Mouse (Mus musculus) liver, embryonic 13.5 days (tissue): ENCODE data around the gene Deup1. TPM values are rescaled to one million over a fixed set of nuclear protein-coding genes. Genes with fewer than 3 reads are reported as not detected.

ENCODE experiments used
- ATAC-seq: fragments of 200-750 bp; cut with Nextera tagmentation; 2 replicates; pipeline ENCODE4 v1.8.0; 2017; ENCODE audit warnings: low read depth, mild to moderate bottlenecking, moderate number of reproducible peaks, moderate library complexity
- DNase-seq: peaks from one replicate; pipeline ENCODE4 v3.0.0; 2022
- H3K27ac ChIP-seq: fragments of 300-500 bp; sonication (generic); 2 replicates; pipeline ENCODE4 v1.5.1; 2015; ENCODE audit warnings: moderate library complexity, mild to moderate bottlenecking, inconsistent platforms
- H3K27me3 ChIP-seq: fragments of 300-500 bp; sonication (generic); 2 replicates; pipeline ENCODE4 v1.6.1; 2015; ENCODE audit warnings: mild to moderate bottlenecking, inconsistent platforms
- H3K36me3 ChIP-seq: fragments of 300-500 bp; sonication (generic); 2 replicates; pipeline ENCODE4 v1.6.1; 2015; ENCODE audit warnings: mild to moderate bottlenecking, inconsistent platforms
- H3K4me1 ChIP-seq: fragments of 300-500 bp; sonication (generic); replicated peaks from 2 replicates; pipeline ENCODE4 v1.6.1; 2015; ENCODE audit warnings: inconsistent platforms
- H3K4me2 ChIP-seq: fragments of 300-500 bp; sonication (generic); 2 replicates; pipeline ENCODE4 v1.6.1; 2015; ENCODE audit warnings: inconsistent platforms, mild to moderate bottlenecking, moderate library complexity
- H3K4me3 ChIP-seq: fragments of 300-500 bp; sonication (generic); replicated peaks from 2 replicates; pipeline ENCODE4 v1.5.1; 2015; ENCODE audit warnings: mild to moderate bottlenecking, inconsistent platforms
- H3K9ac ChIP-seq: fragments of 300-500 bp; sonication (generic); 2 replicates; pipeline ENCODE4 v1.6.1; 2015; ENCODE audit warnings: mild to moderate bottlenecking, inconsistent platforms
- H3K9me3 ChIP-seq: fragments of 300-500 bp; sonication (generic); replicated peaks from 2 replicates; pipeline ENCODE4 v1.6.1; 2016; ENCODE audit warnings: inconsistent platforms
- WGBS: fragments of 180-500 bp; shearing (Covaris S2); methylation state at CpG from one replicate; pipeline ENCODE4 v1.1.7; 2015; ENCODE audit not compliant: insufficient replicate concordance; 5-methylcytosine and 5-hydroxymethylcytosine counted together
- polyA plus RNA-seq: library from polyadenylated mRNA; unstranded; fragments of >200 nt; fragmentation: Nextera tagmentation; extraction: Ambion mirVana; gene quantifications from 2 replicates; pipeline ENCODE4 v1.2.1, GENCODE M21; 2015

The Deup1 gene
- polyA plus RNA-seq, 1 experiment from 2014 or later = not detected

GRCm38 (mm10) chr9:15510557-15511310 lies 117.0 kb downstream of the Deup1 start:
- no peak for DNase-seq
- Histone ChIP-seq H3K4me3 (no peak overlapping the region), H3K36me3 (0 out of 2 replicates have a peak, but pooled peaks cover 2% of the 10 kb centered on the region), H3K4me2 (no peak overlapping the region), H3K4me1 (peaks cover 23% of the 10 kb centered on the region), H3K27me3 (no peaks in the 10 kb centered on the region), H3K9ac (no peak overlapping the region), H3K27ac (no peak overlapping the region), H3K9me3 (no peaks in the 10 kb centered on the region)
- no peak for ATAC-seq
- WGBS = 64% methylated on average over 3 of the region's 3 CpGs

Other genes with a start within 250 kb of the Deup1 start
- 1.2 and 1.7 TPM in 2 replicates for gene Smco4, start 134.5 kb downstream of the Deup1 start, polyA plus RNA-seq
- gene Slc36a4, start 81.8 kb upstream of the Deup1 start, polyA plus RNA-seq = 1.4 and 1.6 TPM in 2 replicates
- gene Mtnr1b, start 246.6 kb upstream of the Deup1 start, polyA plus RNA-seq = not detected in 2 replicates